In the genomic region with DNA sequence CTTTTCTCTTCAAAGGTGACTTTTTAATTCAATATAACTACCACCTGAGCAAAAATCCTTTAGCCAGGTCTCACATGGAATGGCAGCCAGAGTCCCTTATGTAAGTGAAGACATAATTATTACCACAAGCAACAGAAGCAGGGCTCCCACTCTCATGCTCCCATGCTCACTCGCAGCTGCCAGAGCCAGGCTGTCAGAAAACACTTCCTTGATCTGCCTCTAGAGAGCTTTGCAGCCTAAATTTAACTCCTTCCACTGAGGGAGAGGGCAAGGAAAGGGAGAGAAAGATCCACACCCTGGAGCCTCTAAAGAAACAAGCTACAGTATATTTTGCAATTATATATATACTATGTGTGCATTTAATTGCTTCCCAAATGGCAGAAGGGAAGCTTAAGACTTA, we compare ENCODE assay signal across 20 mouse cellular contexts.
A peak's percentile ranks its signal among the peaks of the same experiment; 100 is the strongest.
DNase-seq lines count a peak whose midpoint lies in the region; TF ChIP-seq lines count a peak whose summit lies in the region.
"Had no signal": no experiment of that assay in that cellular context is flagged by ENCODE, and none has a peak within 500 bp of the region (broad histone marks: within the 10 kb centered on the region; RNA-seq: fewer than 3 reads in every experiment).

No protein-coding gene starts in this region.

- H3K4me3 ChIP-seq in layer of hippocampus, adult 2 months = no peak overlapping the region
- H3K4me3 ChIP-seq: embryonic facial prominence, embryonic 12.5 days; forebrain, embryonic 15.5 days; heart, adult 2 months; heart, embryonic 12.5 days; hindbrain, embryonic 10.5 days had no signal

- DNase-seq in embryo, embryonic 11 days = peak; percentile 2
- no peak for DNase-seq in embryo, embryonic 9.5 days (ENCODE audit: extremely low spot score)
- no peak for DNase-seq in layer of hippocampus, adult 2 months (ENCODE audit: low spot score in 2 of 2)
- no peak for DNase-seq in layer of hippocampus, adult 9-10 months (ENCODE audit: low spot score)
- peak; percentile 1 for DNase-seq in right cerebral cortex, adult 18-20 months
- no peak for DNase-seq in right cerebral cortex, adult 2 months (ENCODE audit: low spot score in 2 of 2)
- DNase-seq in cerebellum, postnatal 4 days (ENCODE audit: low spot score in 2 of 2) = no peak
- DNase-seq: adrenal gland, adult 8-10 months; adrenal gland, postnatal 36 days; B cell, adult 2 months; cerebellum, adult 11 months; cerebellum, adult 8-10 months; cerebellum, postnatal 14 days; gastrocnemius, postnatal 14 days; heart, adult 2 months had no signal

- H3K27ac ChIP-seq in layer of hippocampus, adult 2 months = no peak overlapping the region
- H3K27ac ChIP-seq: embryonic facial prominence, embryonic 12.5 days; forebrain, embryonic 15.5 days; heart, adult 2 months; hindbrain, embryonic 10.5 days; hindbrain, embryonic 14.5 days had no signal

- TF ChIP-seq CTCF in layer of hippocampus, adult 2 months (conservative IDR thresholded peaks at IDR 0.05) = peak; percentile 51

Comparison
In these comparisons a context has a peak if more than half of its experiments do, and no peak if none do; other contexts are left out.
1. DNase-seq: peak in embryo, embryonic 11 days (single experiment) and right cerebral cortex, adult 18-20 months (single experiment); none in embryo, embryonic 9.5 days (single experiment), layer of hippocampus, adult 2 months (0 of 2), layer of hippocampus, adult 9-10 months (single experiment), right cerebral cortex, adult 2 months (0 of 2) and cerebellum, postnatal 4 days (0 of 2).